Mouse (Mus musculus) left cerebral cortex, postnatal 10 days (tissue): ENCODE data around the gene Srcin1. TPM values are rescaled to one million over a fixed set of nuclear protein-coding genes. Genes with fewer than 3 reads are reported as not detected.

Source experiments
- DNase-seq, 2 experiments: peaks; one replicate each; pipeline ENCODE4 v3.0.0; 2021 to 2022; ENCODE audit warnings: low spot score in 2 of 2, mixed read lengths in 1 of 2; ENCODE audit errors: extremely low spot score in 1 of 2
- intact Hi-C: fragments of 180-260 bp; cut with DNase I; formaldehyde crosslinking; loops from one replicate; pipeline ENCODE4 v1.15.1; 2025
- total RNA-seq, 2 experiments: library from RNA; stranded (reverse); gene quantifications; 2 replicates each; pipeline ENCODE4 v1.2.3; 2021

Gene Srcin1
- total RNA-seq, 2 experiments from 2014 or later, result 281 to 294 TPM

GRCm38 (mm10) chr11:97585932-97586331 is 9.9 kb upstream of the Srcin1 start:
- intact Hi-C loops, result no loop called here
- DNase-seq, result no peak

DNA sequence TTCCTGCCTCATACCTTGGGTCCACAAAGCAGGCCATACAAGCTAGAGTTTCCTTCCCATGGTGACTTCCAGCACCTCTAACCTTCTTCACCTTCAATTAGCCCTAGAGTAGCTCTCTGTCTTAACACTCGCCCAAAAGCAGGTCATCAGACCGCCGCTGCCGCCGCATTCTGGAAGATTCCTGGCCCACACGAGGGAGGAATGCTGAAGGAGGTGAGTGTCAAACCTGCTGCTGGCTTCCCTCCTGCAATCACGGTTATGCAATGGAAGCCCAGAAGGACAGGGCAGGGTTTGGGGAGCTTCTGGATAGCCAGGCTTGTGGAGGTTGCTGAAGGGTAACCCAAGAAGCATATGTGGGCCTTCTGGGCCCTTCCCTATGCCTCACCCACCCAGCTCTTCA is 8.5 kb upstream of the Srcin1 start:
- no peak for DNase-seq
- intact Hi-C loops, result no loop called here

- DNase-seq, result no peak
- intact Hi-C loops, result no loop called here
These were observed 3.3 kb upstream of the Srcin1 start for GRCm38 (mm10) chr11:97579088-97579857.

GRCm38 (mm10) chr11:97578286-97578685 is 2.3 kb upstream of the Srcin1 start:
- peak in 1 of 2 experiments; percentile 30 for DNase-seq
- intact Hi-C loops, result no loop called here

DNA sequence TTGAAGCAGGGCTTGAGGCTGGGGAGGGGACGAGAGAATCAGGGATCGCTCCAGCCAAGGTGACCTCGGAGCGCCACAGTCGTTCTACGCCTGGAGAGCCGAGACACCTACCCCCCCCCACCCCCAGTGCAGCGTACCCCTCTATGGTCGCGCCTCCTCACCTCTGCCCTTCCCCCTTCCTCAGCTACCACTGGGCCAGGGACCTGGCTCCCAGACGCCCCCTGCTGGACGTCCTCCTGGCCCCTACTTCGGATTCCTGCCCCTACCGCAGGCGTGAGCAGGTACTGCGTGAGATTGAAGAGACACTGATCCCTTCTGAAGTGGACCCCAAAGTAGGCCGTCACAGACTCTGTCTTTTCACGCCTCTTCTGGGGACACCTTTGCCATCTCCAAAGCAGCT is 348 bp downstream of the Srcin1 start:
- intact Hi-C loops, result no loop called here
- peak; percentile 68 to 88 for DNase-seq

GRCm38 (mm10) chr11:97575075-97575474 is 911 bp downstream of the Srcin1 start:
- intact Hi-C loops, result no loop called here
- DNase-seq, result peak; percentile 69 to 88

DNA sequence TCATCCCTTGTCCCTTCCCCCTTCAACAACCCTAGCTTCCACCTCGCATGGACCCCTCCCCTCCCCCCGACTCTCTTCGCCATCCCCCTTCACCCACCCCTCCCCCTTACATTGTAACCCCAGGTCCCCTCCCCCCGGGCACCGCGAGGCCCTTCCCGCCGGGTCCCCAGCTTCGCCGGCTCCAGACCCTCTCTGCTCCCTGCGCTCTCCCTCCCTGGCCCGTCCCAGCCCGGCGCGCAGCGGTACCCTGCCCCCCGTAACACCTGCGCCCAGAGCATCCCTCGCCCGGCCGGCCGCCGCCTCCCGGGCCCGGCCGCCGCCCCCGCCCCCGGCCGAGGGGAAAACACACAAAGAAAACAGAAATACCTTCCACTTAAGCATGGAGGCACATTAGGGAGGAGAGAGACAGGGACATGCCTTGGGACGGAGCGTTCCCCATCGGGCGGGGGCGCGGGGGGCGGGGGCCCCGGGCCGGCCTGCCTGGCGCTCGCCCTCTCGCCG is 1.4 kb downstream of the Srcin1 start:
- DNase-seq, result peak in 1 of 2 experiments; percentile 54
- intact Hi-C loops, result no loop called here

GRCm38 (mm10) chr11:97573891-97574550 is 2.0 kb downstream of the Srcin1 start:
- intact Hi-C loops, result no loop called here

GRCm38 (mm10) chr11:97572895-97573480 is 3.0 kb downstream of the Srcin1 start:
- intact Hi-C loops, result no loop called here
- peak in 1 of 2 experiments; percentile 51 for DNase-seq

More at GRCm38 (mm10) chr11:97573891-97574550, 2.0 kb downstream of the Srcin1 start:
- DNase-seq, result peak; percentile 52 to 83

DNA sequence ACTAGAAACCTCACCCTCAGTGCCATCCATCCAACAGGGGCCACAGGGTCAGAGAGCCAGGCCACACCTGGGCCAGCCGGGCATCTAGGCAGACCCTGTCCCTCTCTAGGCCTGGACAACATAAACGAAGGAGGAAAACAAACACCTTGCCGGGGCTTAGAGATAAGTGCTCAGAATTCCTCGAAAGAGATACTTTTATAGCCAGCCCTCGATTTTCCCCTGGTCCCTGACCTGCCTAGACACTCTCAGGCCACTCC is 4.0 kb downstream of the Srcin1 start:
- intact Hi-C loops, result no loop called here

GRCm38 (mm10) chr11:97571266-97572088 is 4.5 kb downstream of the Srcin1 start:
- DNase-seq, result peak in 1 of 2 experiments; percentile 37
- intact Hi-C loops, result no loop called here

More for the DNA sequence above, 4.0 kb downstream of the Srcin1 start:
- no peak for DNase-seq

- intact Hi-C loops, result no loop called here
These were observed 5.4 kb downstream of the Srcin1 start for GRCm38 (mm10) chr11:97570493-97571137.

DNA sequence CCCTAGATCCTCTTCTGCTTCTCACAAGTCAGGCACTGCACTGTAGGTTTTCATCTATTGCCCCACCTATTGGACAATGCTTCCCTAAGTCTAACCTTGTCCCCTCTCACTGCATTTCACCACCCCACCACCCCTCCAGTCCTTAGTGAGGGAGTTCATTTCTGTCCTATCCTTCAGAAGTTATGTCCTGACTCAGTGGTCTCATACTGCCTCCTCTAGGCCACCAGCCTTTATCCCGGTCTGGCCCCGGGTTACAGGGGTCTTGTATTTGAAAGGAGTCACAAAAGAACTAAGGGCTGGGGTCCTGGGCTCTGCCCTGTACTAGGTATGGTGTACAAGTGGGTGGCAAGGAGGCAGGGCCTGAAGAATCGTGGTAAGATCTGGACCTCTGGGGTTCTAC is 6.2 kb downstream of the Srcin1 start:
- no peak for DNase-seq
- intact Hi-C loops, result no loop called here

More at GRCm38 (mm10) chr11:97570493-97571137, 5.4 kb downstream of the Srcin1 start:
- DNase-seq, result peak in 1 of 2 experiments; percentile 66

DNA sequence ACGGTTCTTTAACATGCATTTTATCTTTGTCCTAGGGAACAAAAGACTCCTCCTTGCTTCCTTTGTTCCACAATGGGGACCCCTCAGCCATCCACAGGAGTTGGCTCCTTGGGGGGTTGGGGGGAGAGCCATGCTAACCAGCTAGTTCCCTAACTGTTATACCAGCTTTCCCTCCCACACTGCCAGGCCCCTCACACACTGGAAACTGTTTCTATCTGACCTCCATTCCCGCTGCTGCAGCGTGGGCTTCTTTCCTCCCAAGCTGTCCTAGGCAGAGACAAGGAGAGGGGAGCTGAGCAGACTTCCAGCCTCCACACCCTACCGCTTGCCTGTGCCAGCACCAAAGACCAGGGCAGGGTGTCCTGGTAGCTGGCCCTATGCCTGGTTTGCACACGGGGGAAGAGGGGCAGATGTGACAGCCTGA is 6.7 kb downstream of the Srcin1 start:
- intact Hi-C loops, result no loop called here

GRCm38 (mm10) chr11:97568729-97569128 is 7.3 kb downstream of the Srcin1 start:
- peak; percentile 79 to 91 for DNase-seq
- intact Hi-C loops, result no loop called here

More for the DNA sequence above, 6.7 kb downstream of the Srcin1 start:
- DNase-seq, result no peak

DNA sequence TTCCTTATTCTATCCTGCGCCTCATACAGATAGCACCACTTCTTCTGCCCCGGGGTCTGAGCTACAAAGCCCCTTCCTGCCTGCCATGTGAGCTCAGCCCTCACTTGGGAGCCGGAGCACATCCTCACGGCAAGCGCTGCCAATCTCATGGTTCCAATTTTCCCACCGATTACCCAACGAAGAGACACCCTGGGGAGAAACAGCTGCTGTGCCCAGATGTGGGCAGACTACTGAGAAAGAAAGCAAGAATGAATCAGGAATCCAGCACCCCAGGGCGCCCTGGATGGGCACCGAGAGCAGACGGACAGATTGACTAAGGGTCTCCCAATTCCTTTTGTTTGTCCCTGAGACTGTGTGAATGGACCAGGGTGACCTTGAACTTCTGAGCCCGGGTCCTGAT is 8.5 kb downstream of the Srcin1 start:
- intact Hi-C loops, result no loop called here
- no peak for DNase-seq

DNA sequence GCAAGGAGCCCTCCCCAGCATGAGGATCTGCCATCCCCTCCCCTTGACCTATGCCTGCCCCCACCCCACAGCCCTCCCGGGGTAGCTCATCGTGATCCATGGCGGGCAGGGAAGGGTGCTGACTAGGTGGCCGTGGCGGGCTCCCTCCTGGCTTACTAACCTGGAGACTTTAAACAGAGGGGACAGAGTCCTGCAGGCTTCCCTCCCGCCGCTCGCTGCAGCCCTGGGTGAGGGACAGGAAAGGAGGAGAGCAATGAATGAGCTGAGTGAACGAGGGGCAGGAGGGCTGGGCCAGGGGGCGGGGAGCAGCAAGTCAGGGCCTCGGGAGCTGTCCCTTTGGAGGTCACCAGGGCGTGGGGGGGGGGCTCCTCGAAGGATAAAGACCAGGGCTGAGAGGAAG is 9.4 kb downstream of the Srcin1 start:
- no peak for DNase-seq
- intact Hi-C loops, result no loop called here

DNA sequence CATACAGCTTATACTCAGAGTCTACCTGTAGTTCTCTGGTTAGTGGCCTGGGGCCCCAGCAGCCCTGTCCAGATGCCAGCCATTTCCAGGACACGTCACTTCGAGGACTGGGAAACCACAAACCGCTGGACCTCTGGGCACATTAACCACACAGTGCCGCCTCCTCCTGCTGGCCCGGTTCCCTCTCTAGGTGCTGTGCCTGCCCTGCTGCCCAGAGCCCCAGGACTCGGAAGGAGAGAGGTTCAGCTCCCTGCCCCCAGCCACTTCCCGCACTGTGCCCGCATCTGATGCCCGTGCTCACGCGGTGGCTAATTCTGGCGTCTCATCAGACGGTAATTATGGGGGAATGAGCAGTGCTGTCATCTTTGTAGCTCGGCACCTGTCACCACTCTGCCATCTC is 12.3 kb downstream of the Srcin1 start:
- DNase-seq, result no peak
- intact Hi-C loops, result no loop called here

DNA sequence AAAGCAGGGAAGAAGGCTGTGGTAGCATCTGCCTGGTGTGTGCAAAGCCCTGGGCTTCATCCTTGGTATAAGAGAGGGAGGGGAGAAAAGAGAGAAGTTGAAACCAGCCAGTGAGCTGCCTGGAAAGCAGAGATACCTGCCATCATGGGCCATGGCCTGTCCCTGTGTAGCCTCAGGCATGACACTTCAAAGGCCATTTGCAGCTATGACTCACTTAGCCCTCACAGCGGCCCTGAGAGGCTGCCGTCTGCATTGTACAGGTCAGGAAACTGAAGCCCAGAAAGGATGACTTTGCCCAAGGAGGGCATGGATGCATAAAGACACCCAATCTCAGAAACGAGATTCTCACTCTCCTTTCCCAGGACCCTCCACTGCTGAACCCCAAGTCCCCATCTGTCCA is 13.4 kb downstream of the Srcin1 start:
- DNase-seq, result no peak
- intact Hi-C loops, result no loop called here
